Mouse (Mus musculus) 416B (cell line): ENCODE measurements around the gene Hivep3.
A peak's percentile ranks its signal among the peaks of the same experiment; 100 is the strongest.

Experiments
- DNase-seq: peaks from one replicate; pipeline ENCODE4 v3.0.0; 2011; ENCODE audit warnings: low read depth

Gene Hivep3

GRCm38 (mm10) chr4:119875592-119875991 lies 142.0 kb downstream of the Hivep3 start:
- DNase-seq = no peak

DNA sequence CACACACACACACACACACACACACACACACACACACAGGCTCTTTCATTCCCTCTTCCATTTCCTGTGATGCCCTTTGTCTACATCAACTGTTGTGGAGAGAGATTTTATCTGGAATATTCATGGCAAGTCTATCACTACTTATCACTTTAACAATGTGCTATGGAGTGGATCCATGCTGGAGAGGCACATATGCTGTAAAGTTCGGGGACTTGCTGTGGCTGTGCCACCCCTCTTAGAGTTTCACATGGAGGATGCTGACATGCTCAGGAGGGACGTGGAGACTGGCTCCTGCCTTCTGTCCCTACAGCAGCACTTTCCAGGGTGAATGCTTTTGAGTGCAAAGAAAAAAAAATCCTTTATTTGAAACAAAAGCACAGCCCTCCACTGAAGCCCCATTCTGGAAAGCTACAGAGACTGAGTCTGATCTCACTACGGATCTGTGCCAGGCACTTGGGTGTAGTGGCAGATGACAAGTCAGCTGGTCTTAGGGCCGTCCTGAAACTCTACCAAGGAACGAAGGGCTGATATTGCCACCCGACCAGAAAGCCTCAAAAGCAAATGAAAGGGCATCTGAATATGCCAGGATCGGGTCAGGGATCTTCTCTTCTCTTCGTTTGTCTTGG lies 143.1 kb downstream of the Hivep3 start:
- no peak for DNase-seq

- DNase-seq = peak; percentile 7
These were observed 144.6 kb downstream of the Hivep3 start for GRCm38 (mm10) chr4:119878218-119878617.

- no peak for DNase-seq
These were observed 146.1 kb downstream of the Hivep3 start for GRCm38 (mm10) chr4:119879671-119880070.

- no peak for DNase-seq
These were observed 146.7 kb downstream of the Hivep3 start for GRCm38 (mm10) chr4:119880270-119880669.

- DNase-seq = no peak
These were observed 147.7 kb downstream of the Hivep3 start for GRCm38 (mm10) chr4:119881292-119881691.

- DNase-seq = no peak
These were observed 148.8 kb downstream of the Hivep3 start for GRCm38 (mm10) chr4:119882401-119882800.

DNA sequence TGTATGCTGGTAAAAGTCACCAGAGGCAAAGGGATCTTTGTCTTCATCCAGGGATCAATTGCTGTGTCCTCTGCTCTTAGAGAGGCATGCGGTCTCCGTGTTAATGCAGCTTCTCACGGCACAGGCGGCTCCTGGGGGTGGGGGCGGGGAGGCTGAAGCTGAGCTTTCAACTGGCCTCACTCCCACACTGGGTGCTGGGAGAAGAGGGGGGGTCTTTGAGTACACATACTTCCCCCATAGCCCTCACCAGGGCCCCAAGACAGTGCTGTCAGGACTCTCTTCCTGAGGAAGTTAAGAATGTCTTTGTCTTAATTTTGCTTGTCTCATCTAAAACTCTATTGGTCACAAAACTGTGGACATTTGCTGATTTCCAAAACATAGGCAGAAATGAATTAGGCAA lies 149.2 kb downstream of the Hivep3 start:
- no peak for DNase-seq

GRCm38 (mm10) chr4:119886621-119887020 lies 153.0 kb downstream of the Hivep3 start:
- no peak for DNase-seq

GRCm38 (mm10) chr4:119887523-119888177 lies 154.1 kb downstream of the Hivep3 start:
- no peak for DNase-seq

- DNase-seq = peak; percentile 8
These were observed 156.2 kb downstream of the Hivep3 start for GRCm38 (mm10) chr4:119889760-119890159.

- DNase-seq = no peak
These were observed 159.7 kb downstream of the Hivep3 start for GRCm38 (mm10) chr4:119893255-119893779.

DNA sequence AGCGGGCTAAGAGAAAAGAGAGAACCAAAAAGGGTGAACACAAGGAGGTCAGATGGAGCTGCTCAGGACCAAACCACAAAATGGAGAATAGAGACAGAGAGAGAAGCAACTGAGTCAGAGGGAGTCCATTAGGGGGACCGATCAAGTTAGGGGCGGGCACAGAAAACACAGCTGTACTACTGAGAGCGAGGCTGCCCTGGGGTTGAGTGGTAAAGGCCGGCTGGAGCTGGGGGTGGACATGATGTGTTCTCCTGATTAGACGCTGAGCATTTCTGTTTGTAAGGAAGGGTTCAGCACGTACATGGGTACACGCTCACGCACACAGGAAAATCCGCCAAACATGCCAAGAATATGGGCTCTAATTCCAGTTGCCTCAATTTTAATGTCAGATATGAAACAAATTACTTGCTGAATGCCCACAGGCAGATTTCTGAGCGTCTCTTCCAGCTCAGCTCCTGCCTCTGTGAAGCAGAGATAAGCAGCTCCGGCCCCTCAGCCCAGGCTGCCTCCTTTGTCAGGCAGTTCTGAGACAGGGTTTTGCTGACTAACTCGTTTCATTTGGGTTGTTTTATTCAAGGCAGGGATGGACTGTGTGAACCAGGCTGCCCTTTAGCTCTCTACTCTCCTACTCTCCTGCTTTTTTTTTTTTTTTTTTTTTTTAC lies 161.3 kb downstream of the Hivep3 start:
- DNase-seq = no peak

DNA sequence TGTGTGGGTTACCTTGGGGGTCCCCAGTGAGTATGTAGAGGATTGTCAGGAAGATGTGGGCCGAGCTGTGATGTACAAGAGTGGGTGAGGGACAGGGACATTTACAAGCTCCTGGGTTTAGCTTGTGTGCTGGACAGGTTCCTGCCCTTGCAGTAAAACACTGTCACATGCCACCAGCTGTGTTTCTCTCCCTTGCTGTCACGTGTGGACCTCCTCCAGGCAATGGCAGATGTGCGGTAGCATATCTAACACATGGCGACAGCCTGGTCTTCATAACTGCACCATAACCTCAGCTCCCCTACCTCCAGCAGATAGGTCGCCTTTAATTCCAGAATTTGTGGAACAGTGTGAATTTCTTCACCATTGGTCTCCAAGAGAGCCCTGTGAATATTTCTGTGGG lies 161.9 kb downstream of the Hivep3 start:
- no peak for DNase-seq

GRCm38 (mm10) chr4:119896572-119896971 lies 163.0 kb downstream of the Hivep3 start:
- DNase-seq = no peak

- DNase-seq = peak; percentile 55
These were observed 163.7 kb downstream of the Hivep3 start for GRCm38 (mm10) chr4:119897054-119897855.

- no peak for DNase-seq
These were observed 168.2 kb downstream of the Hivep3 start for GRCm38 (mm10) chr4:119901556-119902491.

DNA sequence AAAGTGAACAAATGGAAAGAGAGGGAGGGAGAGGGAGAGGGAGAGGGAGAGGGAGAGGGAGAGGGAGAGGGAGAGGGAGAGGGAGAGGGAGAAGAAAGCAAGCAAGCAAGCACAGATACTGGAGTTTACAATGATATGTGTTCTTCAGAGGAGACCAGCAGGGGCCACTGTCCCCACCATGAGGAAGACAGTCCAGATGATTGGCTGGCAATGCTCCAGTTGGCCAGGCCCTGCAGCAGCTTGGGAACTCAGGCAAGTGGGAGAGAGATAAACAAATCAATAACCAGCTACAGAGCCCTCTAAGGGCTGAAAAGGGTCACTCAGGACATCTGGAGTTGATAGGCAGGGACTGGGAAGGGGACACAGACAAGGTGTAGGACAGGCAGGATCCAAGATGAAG lies 169.7 kb downstream of the Hivep3 start:
- DNase-seq = peak; percentile 6

- peak; percentile 53 for DNase-seq
These were observed 170.2 kb downstream of the Hivep3 start for GRCm38 (mm10) chr4:119903806-119904205.

GRCm38 (mm10) chr4:119904296-119904695 lies 170.7 kb downstream of the Hivep3 start:
- no peak for DNase-seq

DNA sequence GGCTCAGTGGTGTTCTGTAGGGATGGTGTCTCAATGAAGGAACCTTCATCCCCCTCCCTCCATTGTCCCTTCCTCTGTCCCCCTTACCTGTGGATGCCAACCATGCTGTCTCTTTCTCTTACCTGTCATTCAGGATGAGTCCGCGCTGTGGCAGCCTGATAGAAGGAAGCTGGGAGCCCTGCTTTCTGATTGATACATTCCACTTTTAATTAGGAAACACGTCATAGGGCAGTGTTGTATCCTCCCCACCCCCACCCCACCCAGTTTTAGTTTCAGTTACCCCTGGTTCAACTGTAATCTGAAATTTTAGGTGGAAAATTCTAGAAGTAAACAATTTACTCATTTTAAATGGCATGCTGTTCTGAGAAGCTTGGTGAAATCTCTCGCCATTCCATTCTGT lies 173.5 kb downstream of the Hivep3 start:
- no peak for DNase-seq
